Comparison of ENCODE assay signal across 13 mouse cellular contexts in genomic region chr2:26143556-26143955, GRCm38 (mm10). TPM values are rescaled to one million over a fixed set of nuclear protein-coding genes. Genes with fewer than 3 reads are reported as not detected.
A peak's percentile ranks its signal among the peaks of the same experiment; 100 is the strongest.
DNase-seq lines count a peak whose midpoint lies in the region; ATAC-seq lines count a peak whose summit lies in the region.
"Had no signal": no experiment of that assay in that cellular context is flagged by ENCODE, and none has a peak within 500 bp of the region (broad histone marks: within the 10 kb centered on the region; RNA-seq: fewer than 3 reads in every experiment).

No protein-coding gene starts in this region.

- H3K9ac ChIP-seq in hindbrain, embryonic 13.5 days: peak overlapping the region; percentile 35; the same call in 1 of the 2 replicates
- no peak overlapping the region for H3K9ac ChIP-seq in hindbrain, embryonic 11.5 days (ENCODE audit: low read depth, low read length)
- H3K9ac ChIP-seq: limb, embryonic 13.5 days; liver, embryonic 15.5 days had no signal

- H3K36me3 ChIP-seq in hindbrain, embryonic 13.5 days: no peaks in the 10 kb centered on the region; the same call in 1 of the 2 replicates
- H3K36me3 ChIP-seq in hindbrain, embryonic 11.5 days (ENCODE audit: control insufficient read depth, insufficient read depth, low read length): no peaks in the 10 kb centered on the region
- H3K36me3 ChIP-seq: liver, embryonic 15.5 days had no signal

- H3K27ac ChIP-seq in hindbrain, embryonic 13.5 days: no peak overlapping the region
- H3K27ac ChIP-seq in hindbrain, embryonic 11.5 days (ENCODE audit: low read depth, low read length): no peak overlapping the region
- H3K27ac ChIP-seq: forebrain, embryonic 10.5 days; limb, embryonic 13.5 days; liver, embryonic 15.5 days; midbrain, embryonic 10.5 days had no signal

- H3K4me2 ChIP-seq in hindbrain, embryonic 13.5 days: no peak overlapping the region
- H3K4me2 ChIP-seq in hindbrain, embryonic 11.5 days (replicated peaks; ENCODE audit: low read depth, low read length): no peak overlapping the region
- H3K4me2 ChIP-seq: limb, embryonic 13.5 days; liver, embryonic 15.5 days had no signal

- WGBS in hindbrain, embryonic 13.5 days: 79% methylated on average over 2 of the region's 2 CpGs
- WGBS in hindbrain, embryonic 11.5 days: 71% methylated on average over 2 of the region's 2 CpGs

- DNase-seq in hindbrain, embryonic 11.5 days (ENCODE audit: low spot score): no peak
- DNase-seq in adrenal gland, adult 2 months: peak; percentile 88
- peak; percentile 88 for DNase-seq in adrenal gland, postnatal 36 days
- peak; percentile 87 to 91 for DNase-seq in cerebellum, postnatal 14 days
- no peak for DNase-seq in spleen, adult 12 weeks (ENCODE audit: low spot score)
- DNase-seq in kidney, postnatal 25 days: no peak
- DNase-seq: kidney, adult 9 months; lung, postnatal 36 days had no signal

- H3K27me3 ChIP-seq in hindbrain, embryonic 13.5 days: no peaks in the 10 kb centered on the region
- no peaks in the 10 kb centered on the region for H3K27me3 ChIP-seq in hindbrain, embryonic 11.5 days (ENCODE audit: control insufficient read depth, insufficient read depth, low read length)
- H3K27me3 ChIP-seq: limb, embryonic 13.5 days; liver, embryonic 15.5 days had no signal

- H3K9me3 ChIP-seq in hindbrain, embryonic 13.5 days: no peaks in the 10 kb centered on the region
- no peaks in the 10 kb centered on the region for H3K9me3 ChIP-seq in hindbrain, embryonic 11.5 days (ENCODE audit: control insufficient read depth, low read length)
- H3K9me3 ChIP-seq: forebrain, embryonic 10.5 days; limb, embryonic 13.5 days; liver, embryonic 15.5 days; midbrain, embryonic 10.5 days had no signal

- H3K4me1 ChIP-seq in hindbrain, embryonic 13.5 days (replicated peaks): peaks cover 34% of the 10 kb centered on the region
- H3K4me1 ChIP-seq in hindbrain, embryonic 11.5 days (replicated peaks; ENCODE audit: control insufficient read depth, insufficient read depth, low read length): peaks cover 8% of the 10 kb centered on the region; the same call in 1 of the 2 replicates

- no peak for ATAC-seq in hindbrain, embryonic 13.5 days (ENCODE audit: low FRiP score)
- ATAC-seq in hindbrain, embryonic 11.5 days (ENCODE audit: low FRiP score): no peak

- no peak overlapping the region for H3K4me3 ChIP-seq in hindbrain, embryonic 13.5 days
- H3K4me3 ChIP-seq in hindbrain, embryonic 11.5 days (ENCODE audit: low read depth, low read length): no peak overlapping the region
- H3K4me3 ChIP-seq: forebrain, embryonic 10.5 days; limb, embryonic 13.5 days; liver, embryonic 15.5 days; midbrain, embryonic 10.5 days had no signal

RNA-seq across cellular contexts. Expression of gene Nacc2, which starts 20.5 kb away (rescaled TPM):
- 12.4 and 14.2 TPM in 2 replicates for polyA plus RNA-seq in hindbrain, embryonic 13.5 days (2015; fragmentation: Nextera tagmentation; extraction: Ambion mirVana)
- 5.7 and 7.2 TPM in 2 replicates for polyA plus RNA-seq in hindbrain, embryonic 11.5 days (2014; fragmentation: Nextera tagmentation; extraction: Ambion mirVana)
- 10 to 100 TPM; 36.1 to 52.3 TPM for total RNA-seq in adrenal gland, adult 2 months (2021)
- polyA plus RNA-seq in adrenal gland, adult 2 months (2012; rRNA removed): 69.8 and 94.3 TPM in 2 replicates
- total RNA-seq in adrenal gland, postnatal 36 days (2021): 10 to 100 TPM; 33.3 to 40.1 TPM

Comparison
In these comparisons a context has a peak if more than half of its experiments do, and no peak if none do; other contexts are left out.
1. DNase-seq: peak in adrenal gland, adult 2 months (single experiment), adrenal gland, postnatal 36 days (2 of 2) and cerebellum, postnatal 14 days (2 of 2); none in hindbrain, embryonic 11.5 days (single experiment), spleen, adult 12 weeks (single experiment) and kidney, postnatal 25 days (0 of 2).